Mouse (Mus musculus) erythroblast, embryonic 14.5 days (primary cell): ENCODE measurements around the gene 9130023H24Rik.

ENCODE experiments used
- GATA1 ChIP-seq: IDR thresholded peaks from 2 replicates; pipeline ENCODE4 v1.6.1; 2012; ENCODE audit warnings: low read length, inconsistent platforms, mixed read lengths
- TAL1 ChIP-seq: IDR thresholded peaks from 3 replicates; pipeline ENCODE4 v1.6.1; 2012; ENCODE audit warnings: low read length, inconsistent platforms, mixed read lengths

GRCm38 (mm10) chr7:128204179-128204578 is 33.7 kb downstream of the 9130023H24Rik start:
- no peak for TF ChIP-seq TAL1
- TF ChIP-seq GATA1, result no peak
